Mouse (Mus musculus): ENCODE results near the gene B3galt1. TPM values are rescaled to one million over a fixed set of nuclear protein-coding genes. Genes with fewer than 3 reads are reported as not detected.

Gene B3galt1
- polyA plus RNA-seq, 1 experiment from 2014 or later = 6.1 TPM

DNA sequence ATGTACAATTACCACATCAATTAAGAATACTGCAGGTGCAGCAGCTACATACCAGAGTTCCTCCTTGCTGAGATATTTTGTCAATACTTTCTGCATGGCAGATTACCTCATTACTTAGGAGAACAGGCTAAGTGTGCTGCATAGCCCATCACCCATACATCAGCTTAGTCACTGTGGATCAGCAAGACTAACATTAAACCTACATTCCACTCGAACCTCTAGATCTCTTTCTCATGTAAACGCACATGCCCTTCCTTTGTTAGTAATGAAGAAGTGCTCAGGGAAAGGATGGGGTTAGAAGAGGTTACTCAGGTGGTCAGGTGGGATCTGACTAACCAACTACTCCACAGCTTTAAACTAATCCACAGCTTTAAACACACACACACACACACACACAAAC is 577.6 kb downstream of the B3galt1 start:
- DNase-seq (ENCODE audit: low spot score) = no peak
- no peaks in the 10 kb centered on the region for H3K36me3 ChIP-seq
- H3K4me1 ChIP-seq = no peaks in the 10 kb centered on the region
- H3K27ac ChIP-seq = no peak overlapping the region
- no peak overlapping the region for H3K4me3 ChIP-seq
- H3K27me3 ChIP-seq (ENCODE audit: low read depth, poor library complexity, severe bottlenecking) = no peaks in the 10 kb centered on the region
- 81% methylated on average over 2 of the region's 2 CpGs for WGBS
- H3K9me3 ChIP-seq (replicated peaks) = no peaks in the 10 kb centered on the region

- Histone ChIP-seq H3K9me3 (replicated peaks) (no peaks in the 10 kb centered on the region), H3K36me3 (no peaks in the 10 kb centered on the region), H3K4me1 (no peaks in the 10 kb centered on the region), H3K27ac (no peak overlapping the region), H3K4me3 (no peak overlapping the region), H3K27me3 (ENCODE audit: low read depth, poor library complexity, severe bottlenecking) (no peaks in the 10 kb centered on the region)
- WGBS = 93% methylated on average over 5 of the region's 5 CpGs
- no peak for DNase-seq (ENCODE audit: low spot score)
Observed at GRCm38 (mm10) chr2:68159751-68160150, 594.1 kb downstream of the B3galt1 start.

GRCm38 (mm10) chr2:68160566-68160965 is 594.9 kb downstream of the B3galt1 start:
- no peak for DNase-seq (ENCODE audit: low spot score)
- H3K27ac ChIP-seq = no peak overlapping the region

DNA sequence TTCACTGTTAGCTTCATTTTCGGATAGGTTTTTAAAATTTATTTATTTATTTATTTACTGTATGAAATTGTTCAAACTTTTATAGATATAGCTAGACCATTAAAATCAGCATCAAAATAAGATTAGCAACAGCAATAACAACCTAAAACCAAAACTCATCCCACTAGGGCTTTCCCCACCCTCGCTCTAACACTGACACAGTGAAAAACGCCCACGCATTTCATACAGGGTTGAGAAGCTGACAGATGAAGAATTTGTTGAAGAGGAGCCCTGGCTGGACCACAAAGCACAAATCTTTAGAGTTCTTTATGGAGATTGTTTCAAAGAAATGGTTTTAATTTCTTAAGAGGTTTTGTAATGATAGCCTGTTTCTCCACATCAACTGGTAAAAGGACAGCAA is 596.3 kb downstream of the B3galt1 start:
- DNase-seq (ENCODE audit: low spot score) = no peak
- WGBS = 92% methylated on average over 4 of the region's 4 CpGs
- no peaks in the 10 kb centered on the region for H3K4me1 ChIP-seq
- no peak overlapping the region for H3K4me3 ChIP-seq
- H3K36me3 ChIP-seq = no peaks in the 10 kb centered on the region
- no peaks in the 10 kb centered on the region for H3K27me3 ChIP-seq (ENCODE audit: low read depth, poor library complexity, severe bottlenecking)
- no peak overlapping the region for H3K27ac ChIP-seq
- H3K9me3 ChIP-seq (replicated peaks) = no peaks in the 10 kb centered on the region

More at GRCm38 (mm10) chr2:68160566-68160965, 594.9 kb downstream of the B3galt1 start:
- 90% methylated on average over 2 of the region's 2 CpGs for WGBS
- no peaks in the 10 kb centered on the region for H3K27me3 ChIP-seq (ENCODE audit: low read depth, poor library complexity, severe bottlenecking)
- no peak overlapping the region for H3K4me3 ChIP-seq
- H3K4me1 ChIP-seq = no peaks in the 10 kb centered on the region
- no peaks in the 10 kb centered on the region for H3K9me3 ChIP-seq (replicated peaks)
- no peaks in the 10 kb centered on the region for H3K36me3 ChIP-seq

DNA sequence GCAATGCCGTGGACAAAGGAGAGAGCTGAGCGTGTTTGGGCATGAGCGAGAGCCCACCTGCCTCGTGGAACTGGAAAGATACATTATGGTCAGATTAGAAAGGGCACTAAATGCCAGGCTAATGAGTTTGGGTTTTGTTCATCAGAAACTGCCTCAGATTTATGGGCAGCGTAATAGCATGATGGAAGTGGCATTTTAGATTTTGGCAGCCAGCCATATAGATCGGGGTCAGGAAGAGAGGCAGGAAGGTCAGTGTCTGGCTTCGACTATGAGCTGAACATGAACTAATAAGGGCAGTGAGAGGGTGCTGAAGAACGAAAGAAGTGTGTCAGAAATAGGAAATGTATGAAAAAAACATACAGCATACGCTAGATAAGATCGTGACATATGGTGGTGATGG is 605.6 kb downstream of the B3galt1 start:
- Histone ChIP-seq H3K36me3 (no peaks in the 10 kb centered on the region), H3K27ac (no peak overlapping the region), H3K9me3 (replicated peaks) (no peaks in the 10 kb centered on the region), H3K4me3 (no peak overlapping the region), H3K27me3 (ENCODE audit: low read depth, poor library complexity, severe bottlenecking) (no peaks in the 10 kb centered on the region), H3K4me1 (no peaks in the 10 kb centered on the region)
- no peak for DNase-seq (ENCODE audit: low spot score)
- WGBS = 84% methylated on average over 10 of the region's 10 CpGs

Small RNA genes lying within 50 kb of the gene (microRNA-seq; reads per million reads assigned to microRNA genes)
- not detected for gene Mir6335
- 6.4 reads per million, percentile 12 among the genes with 10 or more reads in this experiment for gene Mir7224

Other genes with a start within 250 kb of the B3galt1 start
- not detected in 2 replicates for gene Gm21830, start 152.1 kb upstream of the B3galt1 start, polyA plus RNA-seq (2016; fragmentation: Nextera tagmentation; extraction: Ambion mirVana)
- gene Gm26727, start 132.7 kb upstream of the B3galt1 start, polyA plus RNA-seq (2016; fragmentation: Nextera tagmentation; extraction: Ambion mirVana) = not detected in 2 replicates
- gene Xirp2, start 119.9 kb upstream of the B3galt1 start, polyA plus RNA-seq (2016; fragmentation: Nextera tagmentation; extraction: Ambion mirVana) = not detected in 2 replicates